Comparison of ENCODE assay signal across 8 mouse cellular contexts in the genomic region with DNA sequence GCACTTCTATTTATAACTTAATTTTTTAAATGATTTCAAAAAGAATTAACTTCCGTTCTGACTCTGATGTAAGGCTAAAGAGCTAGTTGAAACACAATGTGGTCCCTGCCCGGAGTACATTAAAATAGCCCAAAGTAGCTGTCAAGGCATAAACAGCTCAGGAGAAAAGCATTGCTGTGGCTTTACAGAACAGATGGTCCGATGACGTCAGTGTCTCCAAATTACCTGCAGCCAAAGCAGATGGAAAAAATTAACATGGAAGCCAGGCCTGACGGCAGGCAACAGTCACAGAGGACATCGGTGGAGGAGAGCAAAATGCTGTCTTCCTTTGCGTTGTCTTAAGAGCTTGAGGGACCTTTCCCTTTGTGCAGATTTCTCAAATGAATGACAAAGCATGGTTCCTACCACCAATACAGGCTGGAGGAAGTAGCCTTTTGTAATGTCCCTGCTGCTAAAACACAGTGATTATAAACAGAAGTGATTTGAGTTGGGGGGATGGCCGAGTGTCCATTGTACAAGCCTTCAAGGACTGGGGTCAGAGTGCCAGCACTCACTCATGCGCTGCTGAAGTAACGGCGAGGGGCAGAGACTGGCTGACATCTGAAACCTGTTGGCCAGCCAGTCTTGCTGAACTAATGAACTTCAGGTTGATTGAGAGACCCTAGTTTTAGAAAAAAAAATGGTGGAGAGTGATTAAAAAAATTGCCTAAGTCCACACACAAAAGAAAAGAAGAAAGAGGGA.
A peak's percentile ranks its signal among the peaks of the same experiment; 100 is the strongest.
DNase-seq lines count a peak whose midpoint lies in the region; ATAC-seq and TF ChIP-seq lines count a peak whose summit lies in the region.

No protein-coding gene starts in this region.

- TF ChIP-seq EP300 in liver, postnatal 0 days (IDR thresholded peaks at IDR 0.05; ENCODE audit: low read depth) = no peak

- DNase-seq in left cerebral cortex, adult 11 months (ENCODE audit: low spot score) = peak; percentile 59
- DNase-seq in right cerebral cortex, postnatal 14 days = peak; percentile 36
- no peak for DNase-seq in liver, postnatal 0 days
- no peak for DNase-seq in adrenal gland, adult 18-20 months (ENCODE audit: low spot score in 2 of 2)
- DNase-seq in spleen, postnatal 10 days (ENCODE audit: low spot score in 2 of 2) = no peak

- H3K27me3 ChIP-seq in midbrain, embryonic 12.5 days = no peaks in the 10 kb centered on the region
- H3K27me3 ChIP-seq in midbrain, embryonic 13.5 days = no peaks in the 10 kb centered on the region
- no peaks in the 10 kb centered on the region for H3K27me3 ChIP-seq in embryonic facial prominence, embryonic 12.5 days
- no peaks in the 10 kb centered on the region for H3K27me3 ChIP-seq in liver, postnatal 0 days (ENCODE audit: insufficient read depth, low read length)

- no peaks in the 10 kb centered on the region for H3K36me3 ChIP-seq in midbrain, embryonic 12.5 days
- H3K36me3 ChIP-seq in midbrain, embryonic 13.5 days = no peaks in the 10 kb centered on the region
- H3K36me3 ChIP-seq in embryonic facial prominence, embryonic 12.5 days = no peaks in the 10 kb centered on the region
- no peaks in the 10 kb centered on the region for H3K36me3 ChIP-seq in liver, postnatal 0 days (replicated peaks; ENCODE audit: insufficient read depth, low read length)

- 67% methylated on average over 11 of the region's 11 CpGs for WGBS in midbrain, embryonic 12.5 days
- 59% methylated on average over 11 of the region's 11 CpGs for WGBS in midbrain, embryonic 13.5 days
- 18% methylated on average over 11 of the region's 11 CpGs for WGBS in embryonic facial prominence, embryonic 12.5 days
- 76% methylated on average over 11 of the region's 11 CpGs for WGBS in liver, postnatal 0 days (ENCODE audit: insufficient replicate concordance)

- no peaks in the 10 kb centered on the region for H3K9me3 ChIP-seq in midbrain, embryonic 12.5 days
- no peaks in the 10 kb centered on the region for H3K9me3 ChIP-seq in midbrain, embryonic 13.5 days
- H3K9me3 ChIP-seq in embryonic facial prominence, embryonic 12.5 days = no peaks in the 10 kb centered on the region
- no peaks in the 10 kb centered on the region for H3K9me3 ChIP-seq in liver, postnatal 0 days (ENCODE audit: low read length)

- H3K4me1 ChIP-seq in midbrain, embryonic 12.5 days = 0 out of 2 replicates have a peak, but pooled peaks cover 5% of the 10 kb centered on the region
- no peaks in the 10 kb centered on the region for H3K4me1 ChIP-seq in midbrain, embryonic 13.5 days (replicated peaks)
- peaks cover 9% of the 10 kb centered on the region; the same call in 1 of the 2 replicates for H3K4me1 ChIP-seq in embryonic facial prominence, embryonic 12.5 days
- no peaks in the 10 kb centered on the region; the same call in 1 of the 2 replicates for H3K4me1 ChIP-seq in liver, postnatal 0 days (ENCODE audit: insufficient read depth)

- no peak overlapping the region for H3K27ac ChIP-seq in midbrain, embryonic 12.5 days (replicated peaks)
- no peak overlapping the region for H3K27ac ChIP-seq in midbrain, embryonic 13.5 days
- peak overlapping the region; percentile 63; the same call in 1 of the 2 replicates for H3K27ac ChIP-seq in embryonic facial prominence, embryonic 12.5 days
- no peak overlapping the region for H3K27ac ChIP-seq in liver, postnatal 0 days (ENCODE audit: low read depth)

- peak; percentile 34; the same call in 1 of the 2 replicates for ATAC-seq in midbrain, embryonic 12.5 days (ENCODE audit: low FRiP score, low read depth)
- no peak for ATAC-seq in midbrain, embryonic 13.5 days
- peak; percentile 65; the same call in 1 of the 2 replicates for ATAC-seq in embryonic facial prominence, embryonic 12.5 days (ENCODE audit: insufficient number of reproducible peaks, insufficient read depth, low FRiP score, low TSS enrichment)
- ATAC-seq in liver, postnatal 0 days = no peak

- H3K4me2 ChIP-seq in midbrain, embryonic 12.5 days (replicated peaks) = no peak overlapping the region
- no peak overlapping the region for H3K4me2 ChIP-seq in midbrain, embryonic 13.5 days (replicated peaks)
- peak overlapping the region; percentile 18; the same call in 1 of the 2 replicates for H3K4me2 ChIP-seq in embryonic facial prominence, embryonic 12.5 days (replicated peaks)
- no peak overlapping the region for H3K4me2 ChIP-seq in liver, postnatal 0 days (ENCODE audit: low read depth, low read length)

- TF ChIP-seq CTCF in liver, postnatal 0 days (IDR thresholded peaks at IDR 0.05; ENCODE audit: low read depth) = no peak

- no peak overlapping the region for H3K9ac ChIP-seq in midbrain, embryonic 12.5 days (replicated peaks)
- H3K9ac ChIP-seq in midbrain, embryonic 13.5 days (replicated peaks) = no peak overlapping the region
- H3K9ac ChIP-seq in embryonic facial prominence, embryonic 12.5 days = no peak overlapping the region
- no peak overlapping the region for H3K9ac ChIP-seq in liver, postnatal 0 days (replicated peaks)

- no peak overlapping the region for H3K4me3 ChIP-seq in midbrain, embryonic 12.5 days
- H3K4me3 ChIP-seq in midbrain, embryonic 13.5 days (replicated peaks) = no peak overlapping the region
- no peak overlapping the region for H3K4me3 ChIP-seq in embryonic facial prominence, embryonic 12.5 days
- no peak overlapping the region for H3K4me3 ChIP-seq in liver, postnatal 0 days (ENCODE audit: low read depth, low read length)

Comparison
In these comparisons a context has a peak if more than half of its experiments do, and no peak if none do; other contexts are left out.
1. ATAC-seq: peak in midbrain, embryonic 12.5 days (single experiment) and embryonic facial prominence, embryonic 12.5 days (single experiment); none in midbrain, embryonic 13.5 days (single experiment) and liver, postnatal 0 days (single experiment).
2. DNase-seq: peak in left cerebral cortex, adult 11 months (single experiment) and right cerebral cortex, postnatal 14 days (single experiment); none in liver, postnatal 0 days (single experiment), adrenal gland, adult 18-20 months (0 of 2) and spleen, postnatal 10 days (0 of 2).